Mouse (Mus musculus) hindbrain, postnatal 0 days (tissue): ENCODE measurements around the gene Psmb7. TPM values are rescaled to one million over a fixed set of nuclear protein-coding genes. Genes with fewer than 3 reads are reported as not detected.

Experiments
- ATAC-seq: fragments of 200-750 bp; cut with Nextera tagmentation; 2 replicates; pipeline ENCODE4 v1.8.0; 2017; ENCODE audit warnings: mild to moderate bottlenecking, moderate TSS enrichment, moderate library complexity
- DNase-seq: peaks from one replicate; pipeline ENCODE4 v3.0.0-alpha.2; 2015; ENCODE audit warnings: low spot score
- H3K27ac ChIP-seq: fragments of 300-500 bp; sonication (generic); 2 replicates; pipeline ENCODE4 v1.5.1; 2014; ENCODE audit warnings: mild to moderate bottlenecking
- H3K27me3 ChIP-seq: fragments of 300-500 bp; sonication (generic); 2 replicates; pipeline ENCODE4 v1.6.1; 2014; ENCODE audit warnings: low read length, mixed read lengths; ENCODE audit not compliant: insufficient read depth
- H3K36me3 ChIP-seq: fragments of 300-500 bp; sonication (generic); 2 replicates; pipeline ENCODE4 v1.6.1; 2014; ENCODE audit warnings: low read length, mixed read lengths; ENCODE audit not compliant: insufficient read depth
- H3K4me1 ChIP-seq: fragments of 300-500 bp; sonication (generic); 2 replicates; pipeline ENCODE4 v1.6.1; 2014; ENCODE audit warnings: antibody characterized with exemption, low read length, mixed read lengths; ENCODE audit not compliant: insufficient read depth
- H3K4me2 ChIP-seq: fragments of 300-500 bp; sonication (generic); 2 replicates; pipeline ENCODE4 v1.6.1; 2014; ENCODE audit warnings: low read depth, mild to moderate bottlenecking, low read length, moderate library complexity, mixed read lengths
- H3K4me3 ChIP-seq: fragments of 300-500 bp; sonication (generic); 2 replicates; pipeline ENCODE4 v1.5.1; 2014; ENCODE audit warnings: low read length
- H3K9ac ChIP-seq: fragments of 300-500 bp; sonication (generic); replicated peaks from 2 replicates; pipeline ENCODE4 v1.6.1; 2014; ENCODE audit warnings: mild to moderate bottlenecking, low read length, moderate library complexity, mixed read lengths
- H3K9me3 ChIP-seq: fragments of 300-500 bp; sonication (generic); 2 replicates; pipeline ENCODE4 v1.6.1; 2016; ENCODE audit warnings: low read length, mixed read lengths
- CTCF ChIP-seq: IDR thresholded peaks from 2 replicates; pipeline ENCODE4 v1.5.1; 2016; ENCODE audit warnings: antibody characterized with exemption, control low read depth, low read depth
- WGBS: fragments of 180-500 bp; shearing (Covaris S2); extraction: QIAGEN DNeasy Blood & Tissue Kit; methylation state at CpG from one replicate; pipeline ENCODE4 v1.1.7; 2014; 5-methylcytosine and 5-hydroxymethylcytosine counted together
- polyA plus RNA-seq: library from polyadenylated mRNA; unstranded; fragments of >200 nt; fragmentation: Nextera tagmentation; extraction: Ambion mirVana; gene quantifications from 2 replicates; pipeline ENCODE4 v1.2.1, GENCODE M21; 2015
- total RNA-seq: library from RNA; depleted of rRNA; stranded (reverse); fragments of >200 nt; gene quantifications from 2 replicates; pipeline ENCODE4 v1.2.3, GENCODE M21; 2014

The Psmb7 gene
- total and polyA plus RNA-seq, 2 experiments from 2014 or later = 178 to 300 TPM

DNA sequence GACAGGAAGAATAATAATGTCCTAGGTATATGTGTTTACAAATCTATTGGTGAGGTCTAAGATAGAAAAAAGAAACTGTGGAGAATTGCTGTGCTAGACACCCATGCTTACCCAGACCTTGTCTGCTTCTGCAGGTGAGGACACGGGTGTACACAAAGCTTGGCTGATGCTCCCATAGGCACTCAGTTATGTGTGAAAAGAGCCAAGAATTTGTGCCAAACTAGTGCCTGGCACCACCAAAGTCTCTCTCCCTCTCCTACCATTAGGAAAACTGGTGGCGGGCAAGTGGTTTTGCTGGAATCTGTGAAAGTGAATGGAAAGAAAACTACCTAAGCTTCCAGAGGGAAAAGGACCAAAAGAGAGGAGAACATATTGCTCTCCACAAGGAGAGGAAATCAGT lies 45.5 kb downstream of the Psmb7 start:
- H3K27me3 ChIP-seq = no peaks in the 10 kb centered on the region

DNA sequence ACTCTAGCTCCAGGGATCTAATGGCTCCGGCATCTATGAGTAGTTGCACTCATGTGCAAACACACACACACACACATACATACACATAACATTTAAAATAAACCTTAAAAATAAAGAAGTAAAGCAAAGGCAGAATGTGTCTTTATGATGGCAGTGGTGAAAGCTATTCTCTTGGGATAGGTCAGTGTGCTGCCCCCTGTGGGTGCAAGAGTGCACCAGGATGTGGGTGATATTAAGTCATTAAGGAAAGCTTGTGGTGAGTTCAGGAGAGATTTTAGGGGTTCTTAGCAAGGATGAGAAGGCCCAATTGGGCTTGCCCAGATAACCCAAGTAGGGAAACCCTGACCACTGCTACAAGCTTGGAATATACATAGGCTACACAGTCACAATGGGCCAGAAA lies 46.0 kb downstream of the Psmb7 start:
- Histone ChIP-seq H3K4me2 (no peak overlapping the region), H3K9me3 (no peaks in the 10 kb centered on the region), H3K27me3 (no peaks in the 10 kb centered on the region), H3K9ac (no peak overlapping the region), H3K36me3 (no peaks in the 10 kb centered on the region), H3K27ac (no peak overlapping the region), H3K4me3 (no peak overlapping the region), H3K4me1 (no peaks in the 10 kb centered on the region)
- TF ChIP-seq CTCF = peak; percentile 28
- 100% methylated on average over 1 of the region's 1 CpGs for WGBS
- DNase-seq = no peak
- ATAC-seq = no peak

More for the DNA sequence above, 45.5 kb downstream of the Psmb7 start:
- Histone ChIP-seq H3K4me1 (no peaks in the 10 kb centered on the region), H3K9ac (no peak overlapping the region), H3K4me2 (no peak overlapping the region), H3K36me3 (no peaks in the 10 kb centered on the region), H3K4me3 (no peak overlapping the region), H3K9me3 (no peaks in the 10 kb centered on the region), H3K27ac (no peak overlapping the region)
- ATAC-seq (no peak), DNase-seq (no peak)
- no peak for TF ChIP-seq CTCF
- WGBS = 61% methylated on average over 2 of the region's 2 CpGs

DNA sequence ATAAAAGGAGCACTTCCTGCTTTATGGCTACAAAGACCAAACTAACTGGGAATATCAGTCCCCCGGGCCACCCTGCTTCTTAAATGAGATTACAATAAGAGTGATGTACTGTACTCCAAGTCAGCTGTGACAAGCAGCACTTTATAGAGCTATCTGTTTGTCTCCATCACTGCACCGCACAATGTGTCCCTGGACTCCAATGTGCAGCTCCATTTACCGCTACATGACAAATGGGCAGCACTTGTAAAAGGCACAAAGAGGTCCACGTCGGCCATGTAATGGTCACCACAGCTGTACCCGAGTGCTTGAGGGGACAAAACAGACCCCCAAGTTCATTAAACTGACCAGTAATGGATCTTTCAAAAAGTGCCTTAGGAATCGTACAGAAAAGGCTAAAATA lies 49.0 kb downstream of the Psmb7 start:
- Histone ChIP-seq H3K4me2 (no peak overlapping the region), H3K36me3 (peaks cover 2% of the 10 kb centered on the region; the same call in 1 of the 2 replicates), H3K27me3 (no peaks in the 10 kb centered on the region), H3K27ac (no peak overlapping the region), H3K9me3 (no peaks in the 10 kb centered on the region), H3K4me1 (no peaks in the 10 kb centered on the region), H3K4me3 (no peak overlapping the region), H3K9ac (no peak overlapping the region)
- 52% methylated on average over 7 of the region's 7 CpGs for WGBS
- no peak for TF ChIP-seq CTCF
- no peak for DNase-seq
- no peak for ATAC-seq

DNA sequence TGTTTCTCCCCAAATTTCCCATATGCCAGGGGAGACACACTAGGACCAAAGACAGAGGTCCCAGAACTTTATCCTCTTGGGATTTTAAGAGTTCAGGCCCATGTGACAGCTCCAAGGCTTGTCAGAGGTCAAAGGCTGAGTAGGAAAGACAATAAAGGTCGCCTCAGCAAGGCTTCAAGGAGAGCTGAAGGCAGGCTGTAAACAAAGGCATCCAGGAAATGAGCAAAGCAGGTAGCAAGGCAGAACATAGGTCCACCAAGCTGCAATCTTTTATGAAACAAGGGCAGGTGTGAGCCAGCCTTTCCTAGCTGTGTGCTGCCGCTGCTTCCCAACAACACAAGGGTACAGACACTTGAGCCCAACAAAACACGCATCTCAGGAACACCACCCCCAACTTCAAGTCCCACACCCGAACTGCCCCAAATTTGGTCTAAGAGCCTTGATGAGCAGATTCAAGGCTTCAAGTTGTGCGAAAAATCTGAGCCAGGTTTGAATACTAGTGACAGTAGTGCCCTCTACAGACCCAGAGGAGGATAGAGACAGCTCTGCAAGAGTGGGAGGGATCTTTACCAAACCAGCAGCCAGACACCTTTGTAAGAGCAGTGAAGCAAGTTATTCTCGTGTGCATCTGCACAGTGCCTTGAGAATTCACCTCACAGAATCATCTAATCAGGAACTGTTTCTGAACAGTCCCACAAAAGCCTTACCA lies 52.0 kb downstream of the Psmb7 start:
- peak; percentile 81 for DNase-seq
- Histone ChIP-seq H3K9me3 (no peaks in the 10 kb centered on the region), H3K4me1 (no peaks in the 10 kb centered on the region), H3K27me3 (no peaks in the 10 kb centered on the region), H3K9ac (no peak overlapping the region), H3K27ac (no peak overlapping the region), H3K36me3 (peaks cover 25% of the 10 kb centered on the region), H3K4me2 (no peak overlapping the region), H3K4me3 (no peak overlapping the region)
- 41% methylated on average over 6 of the region's 6 CpGs for WGBS
- peak; percentile 81 for ATAC-seq
- TF ChIP-seq CTCF = peak; percentile 74

DNA sequence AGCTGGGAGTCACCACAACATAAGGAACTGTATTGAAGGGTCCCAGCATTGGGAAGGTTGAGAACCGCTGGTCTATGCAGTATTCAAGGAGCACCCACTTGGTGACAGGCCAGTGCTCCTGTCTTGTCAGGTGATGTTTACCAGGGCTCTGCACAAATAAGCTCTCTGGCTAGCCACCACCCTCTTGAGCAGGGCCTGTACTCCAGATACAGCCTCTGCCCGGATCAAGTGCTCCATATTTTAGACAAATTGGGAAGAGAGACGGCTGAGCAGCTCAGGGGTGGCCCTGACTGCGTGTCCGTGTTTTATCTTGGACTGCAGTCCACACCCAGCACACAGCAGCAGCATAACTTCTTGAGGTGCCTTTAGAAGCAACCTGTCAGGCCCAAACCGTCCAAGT lies 57.2 kb downstream of the Psmb7 start:
- Histone ChIP-seq H3K4me1 (0 out of 2 replicates have a peak, but pooled peaks cover 7% of the 10 kb centered on the region), H3K36me3 (peaks cover 25% of the 10 kb centered on the region), H3K4me3 (no peak overlapping the region), H3K4me2 (no peak overlapping the region), H3K27me3 (no peaks in the 10 kb centered on the region), H3K9me3 (no peaks in the 10 kb centered on the region), H3K9ac (no peak overlapping the region), H3K27ac (no peak overlapping the region)
- no peak for TF ChIP-seq CTCF
- 73% methylated on average over 6 of the region's 6 CpGs for WGBS
- DNase-seq = no peak
- ATAC-seq = no peak

DNA sequence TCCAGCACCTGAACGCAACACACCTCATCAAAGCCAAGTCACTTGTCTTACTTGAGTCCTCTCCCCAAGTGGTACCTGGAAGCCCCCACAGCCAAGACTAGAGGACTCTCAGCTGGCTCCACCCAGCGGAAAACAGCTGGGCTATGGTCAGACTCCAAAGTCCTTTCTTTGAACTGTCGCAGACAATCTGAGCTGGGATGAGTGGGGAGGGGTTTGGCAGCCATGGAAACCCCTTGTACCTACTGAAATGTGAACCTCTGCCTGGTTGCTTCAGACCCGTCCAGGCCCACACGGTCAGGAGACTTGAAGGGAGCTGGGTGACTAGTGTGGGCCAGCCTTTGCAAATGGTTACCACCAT lies 58.5 kb downstream of the Psmb7 start:
- Histone ChIP-seq H3K27ac (no peak overlapping the region), H3K27me3 (no peaks in the 10 kb centered on the region), H3K4me2 (no peak overlapping the region), H3K9me3 (no peaks in the 10 kb centered on the region), H3K9ac (no peak overlapping the region), H3K36me3 (peaks cover 25% of the 10 kb centered on the region), H3K4me1 (0 out of 2 replicates have a peak, but pooled peaks cover 7% of the 10 kb centered on the region), H3K4me3 (no peak overlapping the region)
- ATAC-seq (no peak), DNase-seq (no peak)
- no peak for TF ChIP-seq CTCF
- WGBS = 26% methylated on average over 5 of the region's 5 CpGs
